Mouse (Mus musculus): ENCODE data around the gene Afap1. TPM values are rescaled to one million over a fixed set of nuclear protein-coding genes. Genes with fewer than 3 reads are reported as not detected.

Gene Afap1
- total and polyA plus RNA-seq, 2 experiments from 2014 or later, result 43.6 to 89.4 TPM

- WGBS, result 35% methylated on average over 12 of the region's 12 CpGs
- Histone ChIP-seq H3K27ac (peak overlapping the region; percentile 43; the same call in 1 of the 2 replicates), H3K4me2 (ENCODE audit: low read depth, low read length) (no peak overlapping the region), H3K4me3 (ENCODE audit: low read length) (no peak overlapping the region), H3K36me3 (ENCODE audit: insufficient read depth, low read length) (no peaks in the 10 kb centered on the region), H3K4me1 (ENCODE audit: insufficient read depth, low read length) (peaks cover 26% of the 10 kb centered on the region), H3K9me3 (ENCODE audit: low read length) (no peaks in the 10 kb centered on the region), H3K9ac (replicated peaks; ENCODE audit: low read length) (no peak overlapping the region), H3K27me3 (ENCODE audit: insufficient read depth, low read length) (no peaks in the 10 kb centered on the region)
- ATAC-seq (peak; percentile 55; the same call in 1 of the 2 replicates), DNase-seq (ENCODE audit: low spot score) (peak; percentile 70)
- no peak for TF ChIP-seq CTCF (IDR thresholded peaks at IDR 0.05; ENCODE audit: low read depth)
These were observed 32.1 kb downstream of the Afap1 start for GRCm38 (mm10) chr5:35925171-35925634.

GRCm38 (mm10) chr5:35926511-35926910 is 33.4 kb downstream of the Afap1 start:
- Histone ChIP-seq H3K27me3 (ENCODE audit: insufficient read depth, low read length) (no peaks in the 10 kb centered on the region), H3K4me3 (ENCODE audit: low read length) (no peak overlapping the region), H3K9ac (replicated peaks; ENCODE audit: low read length) (no peak overlapping the region), H3K36me3 (ENCODE audit: insufficient read depth, low read length) (no peaks in the 10 kb centered on the region), H3K9me3 (ENCODE audit: low read length) (no peaks in the 10 kb centered on the region), H3K4me1 (ENCODE audit: insufficient read depth, low read length) (peaks cover 17% of the 10 kb centered on the region), H3K4me2 (ENCODE audit: low read depth, low read length) (no peak overlapping the region), H3K27ac (no peak overlapping the region)
- DNase-seq (ENCODE audit: low spot score), result no peak
- 0 out of 2 replicates have a peak, but pooled peaks have one; percentile 16 for ATAC-seq
- no peak for TF ChIP-seq CTCF (IDR thresholded peaks at IDR 0.05; ENCODE audit: low read depth)
- WGBS, result 37% methylated on average over 8 of the region's 8 CpGs

GRCm38 (mm10) chr5:35931296-35931695 is 38.2 kb downstream of the Afap1 start:
- H3K9me3 ChIP-seq (ENCODE audit: low read length), result no peaks in the 10 kb centered on the region
- H3K36me3 ChIP-seq (ENCODE audit: insufficient read depth, low read length), result no peaks in the 10 kb centered on the region
- WGBS, result 58% methylated on average over 5 of the region's 5 CpGs
- ATAC-seq, result no peak
- H3K4me3 ChIP-seq (ENCODE audit: low read length), result no peak overlapping the region
- DNase-seq (ENCODE audit: low spot score), result no peak
- no peak for TF ChIP-seq CTCF (IDR thresholded peaks at IDR 0.05; ENCODE audit: low read depth)
- peaks cover 9% of the 10 kb centered on the region; the same call in 1 of the 2 replicates for H3K4me1 ChIP-seq (ENCODE audit: insufficient read depth, low read length)
- no peak overlapping the region for H3K27ac ChIP-seq
- H3K9ac ChIP-seq (replicated peaks; ENCODE audit: low read length), result no peak overlapping the region
- H3K27me3 ChIP-seq (ENCODE audit: insufficient read depth, low read length), result no peaks in the 10 kb centered on the region
- no peak overlapping the region for H3K4me2 ChIP-seq (ENCODE audit: low read depth, low read length)

GRCm38 (mm10) chr5:35933059-35933458 is 39.9 kb downstream of the Afap1 start:
- Histone ChIP-seq H3K4me2 (ENCODE audit: low read depth, low read length) (no peak overlapping the region), H3K36me3 (ENCODE audit: insufficient read depth, low read length) (no peaks in the 10 kb centered on the region), H3K27ac (no peak overlapping the region), H3K9me3 (ENCODE audit: low read length) (no peaks in the 10 kb centered on the region), H3K9ac (replicated peaks; ENCODE audit: low read length) (no peak overlapping the region), H3K4me3 (ENCODE audit: low read length) (no peak overlapping the region), H3K4me1 (ENCODE audit: insufficient read depth, low read length) (peaks cover 9% of the 10 kb centered on the region; the same call in 1 of the 2 replicates), H3K27me3 (ENCODE audit: insufficient read depth, low read length) (no peaks in the 10 kb centered on the region)
- TF ChIP-seq CTCF (IDR thresholded peaks at IDR 0.05; ENCODE audit: low read depth), result no peak
- 69% methylated on average over 10 of the region's 10 CpGs for WGBS
- no peak for ATAC-seq
- no peak for DNase-seq (ENCODE audit: low spot score)

DNA sequence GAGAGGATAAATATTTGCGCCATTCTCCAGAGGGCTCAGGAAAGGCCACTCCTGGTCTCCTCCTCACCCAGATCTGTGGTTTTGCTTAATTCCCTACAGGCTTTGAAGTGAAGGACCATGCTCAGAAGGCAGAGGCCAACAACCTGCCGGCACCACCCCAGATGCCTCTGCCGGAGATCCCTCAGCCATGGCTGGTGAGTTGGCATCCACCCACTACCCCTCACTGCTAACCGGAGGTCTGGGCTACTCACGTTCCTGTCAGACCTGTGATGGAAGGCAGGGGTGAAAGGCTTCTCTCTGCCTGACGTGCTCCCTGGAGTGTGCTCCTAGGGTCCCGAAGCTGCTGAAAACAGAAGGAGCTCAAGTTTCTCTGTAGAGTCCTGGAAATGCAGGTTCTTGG is 42.8 kb downstream of the Afap1 start:
- TF ChIP-seq CTCF (IDR thresholded peaks at IDR 0.05; ENCODE audit: low read depth), result no peak
- no peaks in the 10 kb centered on the region for H3K9me3 ChIP-seq (ENCODE audit: low read length)
- no peaks in the 10 kb centered on the region for H3K27me3 ChIP-seq (ENCODE audit: insufficient read depth, low read length)
- no peak overlapping the region for H3K9ac ChIP-seq (replicated peaks; ENCODE audit: low read length)
- no peak for DNase-seq (ENCODE audit: low spot score)
- no peak for ATAC-seq
- no peak overlapping the region for H3K4me3 ChIP-seq (ENCODE audit: low read length)
- H3K4me2 ChIP-seq (ENCODE audit: low read depth, low read length), result no peak overlapping the region
- no peaks in the 10 kb centered on the region for H3K36me3 ChIP-seq (ENCODE audit: insufficient read depth, low read length)
- no peak overlapping the region for H3K27ac ChIP-seq
- 60% methylated on average over 7 of the region's 7 CpGs for WGBS
- H3K4me1 ChIP-seq (ENCODE audit: insufficient read depth, low read length), result peaks cover 18% of the 10 kb centered on the region

GRCm38 (mm10) chr5:35938249-35939223 is 45.4 kb downstream of the Afap1 start:
- H3K9me3 ChIP-seq (ENCODE audit: low read length), result no peaks in the 10 kb centered on the region
- no peak for TF ChIP-seq CTCF (IDR thresholded peaks at IDR 0.05; ENCODE audit: low read depth)
- H3K4me1 ChIP-seq (ENCODE audit: insufficient read depth, low read length), result peaks cover 18% of the 10 kb centered on the region
- no peaks in the 10 kb centered on the region for H3K27me3 ChIP-seq (ENCODE audit: insufficient read depth, low read length)
- no peaks in the 10 kb centered on the region for H3K36me3 ChIP-seq (ENCODE audit: insufficient read depth, low read length)
- H3K9ac ChIP-seq (replicated peaks; ENCODE audit: low read length), result no peak overlapping the region
- 37% methylated on average over 10 of the region's 10 CpGs for WGBS
- H3K27ac ChIP-seq, result peak overlapping the region; percentile 16; the same call in 1 of the 2 replicates
- DNase-seq (ENCODE audit: low spot score) (peak; percentile 54), ATAC-seq (0 out of 2 replicates have a peak, but pooled peaks have one; percentile 39)
- H3K4me2 ChIP-seq (ENCODE audit: low read depth, low read length), result 0 out of 2 replicates have a peak overlapping the region, but pooled peaks have one; percentile 3
- H3K4me3 ChIP-seq (ENCODE audit: low read length), result no peak overlapping the region

Measured in hindbrain, postnatal 0 days (tissue).